Mouse (Mus musculus) gastrocnemius, adult 2 months (tissue): Measurements from ENCODE around the gene Nppc. TPM values are rescaled to one million over a fixed set of nuclear protein-coding genes. Genes with fewer than 3 reads are reported as not detected.

Experiments
- DNase-seq: peaks from one replicate; pipeline ENCODE4 v3.0.0; 2022
- H3K27ac ChIP-seq: fragments of 200-600 bp; 2 replicates; pipeline ENCODE4 v1.8.1; 2022; ENCODE audit warnings: mild to moderate bottlenecking
- H3K4me3 ChIP-seq: fragments of 200-600 bp; 2 replicates; pipeline ENCODE4 v1.8.1; 2022; ENCODE audit warnings: mild to moderate bottlenecking, moderate library complexity
- CTCF ChIP-seq: fragments of 200-600 bp; IDR thresholded peaks from 2 replicates; pipeline ENCODE4 v1.8.1; 2022; ENCODE audit warnings: antibody characterized with exemption, mild to moderate bottlenecking, moderate library complexity
- intact Hi-C: fragments of 180-260 bp; cut with DNase I; formaldehyde crosslinking; loops from one replicate; pipeline ENCODE4 v1.15.1; 2025
- total RNA-seq, 2 experiments: library from RNA; stranded (reverse); gene quantifications; 2 replicates each; pipeline ENCODE4 v1.2.3; 2021

The Nppc gene
- total RNA-seq, 2 experiments from 2014 or later = 0.36 to 1.0 TPM

DNA sequence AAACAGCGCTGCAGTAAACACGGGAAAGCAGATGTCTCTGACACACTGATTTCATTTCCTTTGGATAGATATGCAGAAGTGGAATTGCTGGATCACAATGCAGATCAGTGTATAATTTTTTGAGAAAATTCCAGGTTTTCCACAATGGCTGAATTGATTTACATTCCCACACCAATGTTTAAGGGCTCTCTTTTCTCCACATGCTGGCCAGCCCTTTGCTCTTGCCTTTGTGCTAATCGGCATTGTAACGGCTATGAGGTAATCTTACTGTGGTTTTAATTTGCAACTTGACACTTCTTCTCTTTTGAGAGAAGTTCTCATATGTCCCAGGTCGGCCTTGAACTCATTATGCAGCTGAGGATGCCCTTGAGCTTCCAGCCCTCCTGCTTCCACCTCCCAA is 20.7 kb upstream of the Nppc start:
- TF ChIP-seq CTCF = no peak
- intact Hi-C loops = no loop called here

DNA sequence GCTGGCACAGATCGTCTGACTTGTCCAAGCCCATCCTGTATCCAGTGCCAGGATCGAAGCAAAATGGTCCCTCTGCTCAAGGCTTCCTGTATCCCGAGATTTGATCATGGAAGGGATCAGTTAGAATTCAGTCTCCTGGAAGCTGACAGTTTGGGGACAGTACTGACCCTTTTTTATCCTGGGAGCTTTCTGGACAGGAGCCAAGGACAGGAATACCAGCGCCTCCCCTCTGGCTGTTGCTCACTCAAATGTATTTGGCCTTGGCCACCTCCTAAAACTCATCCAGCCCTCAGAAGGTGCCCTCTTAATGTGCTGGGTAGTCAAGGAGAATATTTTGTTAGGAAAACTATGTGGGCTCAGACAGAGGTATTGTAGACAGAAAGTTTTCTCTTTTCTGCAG is 16.9 kb upstream of the Nppc start:
- TF ChIP-seq CTCF = no peak
- H3K27ac ChIP-seq = no peak overlapping the region
- H3K4me3 ChIP-seq = no peak overlapping the region
- DNase-seq = no peak
- intact Hi-C loops = no loop called here

More for the DNA sequence above, 20.7 kb upstream of the Nppc start:
- DNase-seq = no peak
- H3K27ac ChIP-seq = no peak overlapping the region
- H3K4me3 ChIP-seq = no peak overlapping the region

DNA sequence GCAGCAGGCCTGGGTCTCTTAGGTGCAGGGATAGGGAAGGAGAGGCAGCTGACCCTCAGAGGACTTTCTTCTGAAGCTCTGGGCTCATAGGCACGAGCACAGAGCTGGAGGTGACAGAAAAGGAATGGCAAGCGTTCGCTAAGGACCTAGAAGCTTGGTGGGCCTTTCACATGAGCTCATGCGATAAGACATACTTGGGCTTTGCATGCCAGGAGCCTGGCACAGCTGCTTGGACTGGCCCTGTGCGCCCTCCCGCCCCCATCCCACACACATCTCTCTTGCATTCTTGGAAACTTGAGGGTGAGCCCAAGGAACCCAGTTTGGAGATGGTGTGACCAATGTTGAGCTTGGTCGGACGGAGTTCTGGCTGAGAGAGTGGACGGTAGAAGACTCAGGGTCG is 8.3 kb upstream of the Nppc start:
- intact Hi-C loops = no loop called here
- Histone ChIP-seq H3K4me3 (no peak overlapping the region), H3K27ac (no peak overlapping the region)
- no peak for TF ChIP-seq CTCF
- DNase-seq = no peak

DNA sequence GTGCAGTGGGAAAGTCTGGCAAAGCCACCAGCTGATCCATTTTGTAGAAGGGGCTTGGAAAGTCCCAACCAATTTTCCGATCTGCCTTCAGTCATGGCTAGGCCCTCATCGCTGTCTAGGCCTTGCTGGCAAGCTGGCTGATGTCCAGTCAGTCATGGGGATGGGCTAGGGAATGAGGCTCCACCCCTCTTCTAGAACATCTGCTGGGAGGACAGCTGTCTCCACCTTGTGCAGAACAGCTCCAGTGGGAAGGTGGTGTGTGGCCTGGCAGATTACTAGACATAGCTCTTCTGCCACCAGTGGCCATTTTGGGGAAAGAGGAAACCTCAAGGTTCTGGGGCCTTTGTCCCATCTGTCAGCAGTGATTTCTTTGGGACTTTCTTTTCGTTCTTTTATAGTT is 7.3 kb upstream of the Nppc start:
- intact Hi-C loops = no loop called here
- no peak for TF ChIP-seq CTCF
- Histone ChIP-seq H3K27ac (no peak overlapping the region), H3K4me3 (no peak overlapping the region)
- DNase-seq = peak; percentile 36

DNA sequence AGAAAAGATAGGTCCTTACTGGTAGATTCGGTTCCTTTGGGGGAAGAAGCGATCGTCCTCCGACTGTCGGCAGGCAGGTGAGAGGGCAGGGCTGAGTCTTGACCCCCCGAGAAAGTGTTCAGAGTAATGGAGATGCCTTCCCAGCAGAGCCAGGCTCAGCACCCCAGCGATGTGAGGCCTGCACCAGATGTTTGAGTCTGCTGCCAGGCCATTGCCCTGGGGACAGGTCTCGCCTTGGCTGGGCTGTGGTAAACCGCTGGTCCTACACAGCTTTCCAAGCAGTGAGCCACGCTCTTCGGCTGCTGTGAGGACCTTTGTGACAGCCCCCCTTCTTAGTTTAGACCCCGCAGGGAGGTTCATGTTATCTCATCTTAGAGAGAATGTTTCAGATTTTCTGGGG is 4.8 kb upstream of the Nppc start:
- DNase-seq = peak; percentile 82
- intact Hi-C loops = no loop called here
- TF ChIP-seq CTCF = no peak
- Histone ChIP-seq H3K4me3 (no peak overlapping the region), H3K27ac (peak overlapping the region; percentile 59)

DNA sequence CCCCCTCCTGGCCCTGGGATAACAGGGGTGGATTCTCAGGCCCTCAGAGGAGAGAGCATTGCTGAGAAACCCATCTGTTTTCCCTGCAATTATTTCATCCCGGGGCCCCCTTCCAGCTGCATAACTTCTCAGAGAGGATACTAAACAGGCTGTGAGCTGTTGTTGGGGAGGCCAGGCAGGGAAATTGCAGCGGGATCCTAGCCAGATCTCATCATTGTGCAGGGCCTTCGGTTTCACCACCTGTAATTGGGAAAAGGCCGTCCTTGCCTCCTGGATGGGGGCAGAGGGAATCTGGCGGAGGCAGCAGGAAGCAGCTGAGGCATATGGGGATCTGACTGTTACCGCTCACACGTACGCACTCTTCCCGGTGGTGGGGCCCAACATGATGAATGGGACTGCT is 4.0 kb upstream of the Nppc start:
- Histone ChIP-seq H3K27ac (peak overlapping the region; percentile 59), H3K4me3 (peak overlapping the region; percentile 9; the same call in 1 of the 2 replicates)
- TF ChIP-seq CTCF = no peak
- peak; percentile 42 for DNase-seq
- intact Hi-C loops = loop anchor here (5.0 kb wide), 1 partner anchor 293 kb away; no protein-coding TSS in a partner anchor

DNA sequence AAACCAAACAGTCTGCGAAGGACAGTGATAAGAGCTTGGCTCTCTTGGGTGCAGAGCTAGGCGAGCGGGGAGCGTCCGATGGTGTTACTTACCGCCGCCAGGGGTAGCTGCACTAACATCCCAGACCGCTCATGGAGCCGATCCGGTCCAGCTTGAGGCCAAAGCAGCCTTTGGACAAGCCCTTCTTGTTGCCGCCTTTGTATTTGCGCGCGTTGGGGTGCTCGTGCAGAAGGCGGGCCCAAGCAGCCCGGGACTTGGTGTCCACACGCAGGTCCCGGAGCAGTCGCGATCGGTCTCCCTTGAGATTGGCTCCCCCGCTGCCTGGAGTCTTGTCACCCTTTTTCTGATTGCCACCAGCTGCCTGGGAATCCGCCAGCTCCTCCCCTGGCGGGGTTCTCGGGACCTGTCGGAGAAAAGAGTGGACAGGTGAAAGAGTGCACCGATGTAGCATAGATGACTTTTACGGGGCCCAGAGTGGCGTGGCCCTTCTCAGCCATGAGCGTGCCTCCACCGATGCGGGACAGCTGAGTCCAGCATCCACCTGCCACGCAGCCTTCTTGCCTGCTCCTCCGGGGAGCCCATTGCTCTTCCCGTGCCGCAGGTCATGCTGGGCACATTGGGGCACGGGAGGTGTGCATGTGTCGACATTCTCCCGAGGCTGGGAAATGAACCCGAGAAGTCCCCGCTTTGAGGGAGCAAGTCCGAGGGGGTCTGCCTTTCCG is 658 bp downstream of the Nppc start:
- Histone ChIP-seq H3K27ac (0 out of 2 replicates have a peak overlapping the region, but pooled peaks have one; percentile 13), H3K4me3 (peak overlapping the region; percentile 76)
- peak; percentile 87 for TF ChIP-seq CTCF
- intact Hi-C loops = loop anchor here (1.0 to 5.0 kb wide), 2 partner anchors 298 to 373 kb away; no protein-coding TSS in a partner anchor
- DNase-seq = peak; percentile 81

DNA sequence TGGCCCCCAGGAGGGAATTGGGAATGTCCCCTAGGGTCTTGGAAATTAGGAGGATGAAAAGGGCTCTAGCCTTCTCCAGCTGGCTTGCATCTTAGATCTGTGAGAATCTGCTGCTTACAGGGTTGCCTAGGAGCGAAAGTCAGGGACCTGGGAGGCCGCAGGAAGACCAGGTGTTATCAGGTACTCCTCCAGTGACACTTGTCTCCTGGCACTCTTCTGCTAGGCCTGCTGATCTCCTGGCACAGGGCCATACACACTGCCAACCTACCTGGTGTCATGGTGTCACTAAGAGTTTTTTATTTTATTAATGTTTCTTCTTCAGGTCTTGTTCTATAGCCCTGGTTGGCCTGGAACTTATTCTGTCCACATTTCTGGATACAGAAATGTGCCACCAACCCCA is 5.3 kb downstream of the Nppc start:
- H3K4me3 ChIP-seq = no peak overlapping the region
- H3K27ac ChIP-seq = no peak overlapping the region
- intact Hi-C loops = no loop called here
- no peak for DNase-seq
- no peak for TF ChIP-seq CTCF

DNA sequence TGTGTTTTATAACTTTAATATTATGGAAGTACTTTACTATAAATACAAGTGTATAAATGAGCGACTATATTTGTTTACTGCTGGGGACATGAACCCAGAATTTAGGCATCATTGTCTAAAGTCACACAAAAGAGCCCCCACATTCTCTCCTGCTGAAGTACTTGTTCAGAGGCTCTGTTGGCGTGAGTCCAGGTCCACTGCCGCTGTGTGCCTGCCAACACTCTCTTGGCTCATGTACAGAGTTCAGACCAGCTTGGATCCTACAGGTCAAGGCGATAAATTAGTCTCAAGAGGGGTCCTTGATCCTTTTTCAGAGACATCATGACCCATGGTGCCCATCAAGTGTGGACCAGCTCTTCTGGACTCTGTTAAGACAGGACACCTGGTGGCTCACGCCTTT is 13.3 kb downstream of the Nppc start:
- intact Hi-C loops = no loop called here
- no peak for DNase-seq
- Histone ChIP-seq H3K27ac (no peak overlapping the region), H3K4me3 (no peak overlapping the region)
- TF ChIP-seq CTCF = no peak

DNA sequence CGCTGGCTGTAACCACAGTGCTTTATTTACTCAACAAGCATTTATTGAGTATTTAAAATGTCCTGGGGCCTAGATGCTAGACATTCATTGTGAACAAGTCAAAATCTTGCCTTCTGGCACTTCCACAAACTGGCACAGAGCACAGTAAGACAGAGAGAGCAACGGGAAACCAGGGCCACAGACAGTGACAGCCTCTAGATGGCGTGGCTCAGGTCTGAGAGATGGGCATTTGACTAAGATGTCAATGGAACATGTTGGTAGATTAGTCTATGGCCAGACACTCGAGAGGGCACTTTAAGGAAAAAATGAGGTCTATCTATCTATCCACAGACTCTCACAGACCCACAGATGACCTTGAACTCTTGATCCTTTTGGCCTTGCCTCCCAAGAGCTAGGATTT is 17.7 kb downstream of the Nppc start:
- intact Hi-C loops = no loop called here
- H3K27ac ChIP-seq = no peak overlapping the region
- no peak for DNase-seq
- no peak overlapping the region for H3K4me3 ChIP-seq
- TF ChIP-seq CTCF = peak; percentile 24; the same call in 1 of the 2 replicates

DNA sequence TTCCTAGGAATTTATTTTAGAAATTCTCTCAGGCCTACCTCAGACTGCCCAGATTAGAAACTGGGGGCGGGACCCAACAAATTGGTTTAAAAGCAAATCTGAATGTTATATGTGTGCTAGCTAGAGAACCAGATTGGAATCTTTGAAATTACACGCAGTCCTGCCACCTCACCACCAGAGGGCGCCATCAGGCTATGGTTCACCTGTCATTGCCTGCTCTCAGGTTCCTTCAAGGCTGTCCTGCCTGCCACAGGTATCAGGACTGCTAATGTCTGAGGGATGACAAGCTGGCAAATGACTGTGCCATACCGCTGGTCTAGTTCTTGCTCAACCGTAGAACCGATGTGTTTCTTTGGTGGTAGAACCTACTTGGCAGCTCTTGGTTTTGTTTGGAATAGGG is 20.1 kb downstream of the Nppc start:
- Histone ChIP-seq H3K4me3 (no peak overlapping the region), H3K27ac (no peak overlapping the region)
- intact Hi-C loops = loop anchor here (1.0 kb wide), 1 partner anchor 391 kb away; no protein-coding TSS in a partner anchor
- TF ChIP-seq CTCF = peak; percentile 96
- DNase-seq = peak; percentile 72

DNA sequence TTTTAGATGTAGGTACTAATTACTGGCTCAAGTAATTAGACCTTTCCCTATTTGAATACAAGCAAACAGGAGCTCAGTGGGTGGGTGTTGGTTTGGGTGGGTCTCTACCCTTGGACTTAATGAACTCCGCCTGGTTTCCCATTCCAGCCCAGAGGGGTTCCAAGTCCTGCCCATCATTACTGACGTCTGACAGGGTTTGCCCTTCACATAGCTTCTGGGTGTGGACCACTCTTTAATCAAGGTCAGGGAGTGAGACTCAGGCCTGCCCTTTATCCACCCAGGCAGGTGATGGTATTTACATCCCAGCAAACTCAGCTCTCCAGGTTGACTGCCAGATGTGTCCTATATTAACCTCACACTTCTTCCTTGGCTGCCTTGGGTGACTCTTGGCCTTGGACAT is 22.9 kb downstream of the Nppc start:
- intact Hi-C loops = loop anchor here (10.0 kb wide), 1 partner anchor 537 kb away; the partner anchor contains the start of gene Prss56
- Histone ChIP-seq H3K27ac (no peak overlapping the region), H3K4me3 (no peak overlapping the region)
- TF ChIP-seq CTCF = no peak
- DNase-seq = no peak

DNA sequence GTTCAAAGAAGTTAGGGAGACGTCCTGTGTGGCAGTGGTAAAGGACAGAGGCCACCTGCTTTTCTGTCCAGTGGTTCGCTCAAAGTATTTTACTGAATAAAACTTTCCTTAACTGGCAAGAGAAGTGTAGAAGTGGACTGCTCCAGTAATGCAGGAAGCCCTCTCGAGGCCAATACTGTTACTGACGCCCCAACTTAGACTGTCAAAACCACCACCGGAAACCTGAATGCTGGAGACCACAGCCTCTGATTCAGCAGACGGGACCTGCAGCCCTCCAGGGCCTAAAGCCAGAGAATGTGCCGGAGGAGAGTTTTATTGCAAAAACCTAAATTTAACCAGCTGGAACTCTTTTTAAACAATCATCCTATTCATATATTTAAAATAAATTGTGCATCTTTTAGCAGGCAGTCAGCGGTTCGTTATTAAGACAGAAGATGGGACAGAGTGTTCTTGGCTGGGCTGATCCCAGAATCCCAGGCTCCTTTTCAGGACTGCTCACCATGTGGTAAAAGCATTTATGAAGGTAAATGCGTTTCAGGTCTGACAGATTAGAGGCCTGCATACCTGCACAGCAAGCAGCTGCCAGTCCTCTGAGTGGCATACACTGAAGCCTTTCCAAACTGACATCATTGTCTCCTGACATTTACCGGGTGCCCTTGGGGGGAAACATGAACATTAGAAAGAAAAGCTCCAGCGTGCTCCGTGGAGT is 27.1 kb downstream of the Nppc start:
- no peak overlapping the region for H3K4me3 ChIP-seq
- intact Hi-C loops = loop anchor here (10.0 kb wide), 1 partner anchor 542 kb away; the partner anchor contains the start of gene Prss56
- no peak for DNase-seq
- TF ChIP-seq CTCF = peak; percentile 23; the same call in 1 of the 2 replicates
- H3K27ac ChIP-seq = no peak overlapping the region
